Mouse (Mus musculus) gastrocnemius, adult 8-10 months (tissue): ENCODE measurements around the gene Lrrc58. TPM values are rescaled to one million over a fixed set of nuclear protein-coding genes. Genes with fewer than 3 reads are reported as not detected.

Experiments used
- DNase-seq, 2 experiments: peaks; one replicate each; pipeline ENCODE4 v3.0.0; 2022; ENCODE audit warnings: low spot score in 2 of 2
- total RNA-seq, 4 experiments: library from RNA; stranded (reverse); gene quantifications; 2 replicates each; pipeline ENCODE4 v1.2.4; 2022

Gene Lrrc58
- total RNA-seq, 4 experiments from 2014 or later = 36.4 to 48.4 (median 46.0) TPM

- DNase-seq = no peak
Observed at GRCm38 (mm10) chr16:37920842-37921409, 52.7 kb downstream of the Lrrc58 start.

GRCm38 (mm10) chr16:37926087-37926486 is 57.9 kb downstream of the Lrrc58 start:
- no peak for DNase-seq

DNA sequence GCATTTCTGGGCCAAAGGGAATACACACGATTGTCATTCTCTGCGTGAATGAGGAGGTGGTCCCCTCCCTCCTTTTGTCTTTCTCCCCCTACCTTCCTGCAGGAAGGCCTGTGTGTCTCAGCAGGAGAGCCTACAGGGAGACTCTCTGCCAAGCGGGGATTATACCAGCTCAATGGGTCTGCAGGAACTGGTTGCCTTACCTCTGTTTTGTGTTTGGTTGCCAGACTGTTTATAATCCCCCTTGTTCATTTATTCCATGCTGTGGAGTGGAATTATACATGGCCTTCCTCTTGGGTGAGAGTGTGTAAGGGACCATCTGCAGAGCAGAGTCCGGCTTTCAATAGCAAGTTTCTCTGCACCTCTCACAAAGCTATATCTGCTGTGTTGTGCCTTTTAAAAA is 58.9 kb downstream of the Lrrc58 start:
- DNase-seq = no peak

- no peak for DNase-seq
Observed at GRCm38 (mm10) chr16:37929006-37929405, 60.8 kb downstream of the Lrrc58 start.

- DNase-seq = no peak
Observed at GRCm38 (mm10) chr16:37929626-37930025, 61.4 kb downstream of the Lrrc58 start.

DNA sequence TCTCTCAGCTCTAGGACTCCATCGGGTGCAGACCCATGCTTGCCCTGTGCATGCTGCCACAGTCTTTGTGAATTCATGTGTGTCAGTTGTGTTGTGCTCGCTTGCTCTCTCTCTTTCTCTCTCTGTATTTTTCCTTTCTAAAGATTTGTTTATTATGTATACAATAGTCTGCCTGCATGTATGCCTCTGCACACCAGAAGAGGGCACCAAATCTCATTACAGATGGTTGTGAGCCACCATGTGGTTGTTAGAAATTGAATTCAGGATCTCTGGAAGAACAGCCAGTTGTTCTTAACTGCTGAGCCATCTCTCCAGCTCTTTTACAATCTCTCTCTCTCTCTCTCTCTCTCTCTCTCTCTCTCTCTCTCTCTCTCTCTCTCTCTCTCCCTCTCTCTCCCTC is 66.7 kb downstream of the Lrrc58 start:
- no peak for DNase-seq

- no peak for DNase-seq
Observed at GRCm38 (mm10) chr16:37937276-37937675, 69.1 kb downstream of the Lrrc58 start.

Other genes starting within 250 kb of the Lrrc58 start
- 100 to 1,000 TPM; 161 to 184 (median 165) TPM for gene Ndufb4, start 213.9 kb upstream of the Lrrc58 start, total RNA-seq
- gene Fstl1, start 91.5 kb upstream of the Lrrc58 start, total RNA-seq = 10 to 100 TPM; 19.3 to 28.8 (median 21.9) TPM
- gene Gm36028, start 7.2 kb upstream of the Lrrc58 start, total RNA-seq = not detected
- not detected for gene Gpr156, start 48.1 kb downstream of the Lrrc58 start, total RNA-seq
- gene Gsk3b, start 220.6 kb downstream of the Lrrc58 start, total RNA-seq = 10 to 100 TPM; 63.7 to 77.1 (median 71.3) TPM